Mouse (Mus musculus) cerebellum, adult 11 months (tissue): Measurements from ENCODE around the gene Rai1.

Experiments
- DNase-seq: peaks from one replicate; pipeline ENCODE4 v3.0.0; 2022

The Rai1 gene

DNA sequence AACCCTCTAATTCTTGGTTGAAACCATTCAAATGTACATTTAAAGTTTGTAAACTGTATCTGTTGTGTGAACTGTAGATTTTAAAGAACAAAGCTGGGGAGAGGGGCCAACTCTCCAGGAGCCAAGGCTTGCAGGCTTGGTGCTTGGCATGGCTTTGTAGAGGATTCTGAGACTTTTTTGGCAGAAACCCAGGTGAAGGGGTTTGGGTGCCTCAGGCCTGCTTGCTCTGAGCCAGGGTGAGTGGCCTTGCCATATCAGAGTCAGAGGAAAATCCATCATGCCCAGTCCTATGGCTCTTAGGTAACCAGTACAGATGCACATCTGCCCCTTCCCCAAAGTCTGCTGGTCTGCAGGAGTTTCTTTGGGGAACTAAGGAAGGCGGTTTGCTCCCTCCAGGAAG, 121.1 kb downstream of the Rai1 start:
- no peak for DNase-seq

DNA sequence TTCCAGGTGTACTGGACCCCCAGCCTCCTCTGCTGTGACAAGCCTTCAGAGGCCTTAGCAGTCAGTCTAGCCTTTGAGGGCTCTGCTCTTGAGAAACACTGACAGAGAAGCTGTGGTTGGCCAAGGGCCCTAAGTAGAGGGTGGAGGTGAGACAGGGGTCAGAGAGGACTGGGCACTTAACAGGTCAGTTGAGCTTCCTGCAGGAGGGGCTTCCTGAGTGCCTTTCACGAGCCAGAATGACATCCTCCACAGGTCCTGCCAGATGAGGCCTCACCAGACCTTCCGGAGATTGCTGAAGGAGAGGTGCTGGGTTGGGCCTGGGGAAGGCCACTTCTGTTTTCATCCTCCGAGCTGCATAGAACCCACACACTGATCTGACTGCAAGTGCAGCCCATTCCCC, 123.7 kb downstream of the Rai1 start:
- DNase-seq: no peak

GRCm38 (mm10) chr11:60229821-60230220, 125.0 kb downstream of the Rai1 start:
- no peak for DNase-seq

- DNase-seq: no peak
Measured at GRCm38 (mm10) chr11:60230512-60230911, 125.7 kb downstream of the Rai1 start.

DNA sequence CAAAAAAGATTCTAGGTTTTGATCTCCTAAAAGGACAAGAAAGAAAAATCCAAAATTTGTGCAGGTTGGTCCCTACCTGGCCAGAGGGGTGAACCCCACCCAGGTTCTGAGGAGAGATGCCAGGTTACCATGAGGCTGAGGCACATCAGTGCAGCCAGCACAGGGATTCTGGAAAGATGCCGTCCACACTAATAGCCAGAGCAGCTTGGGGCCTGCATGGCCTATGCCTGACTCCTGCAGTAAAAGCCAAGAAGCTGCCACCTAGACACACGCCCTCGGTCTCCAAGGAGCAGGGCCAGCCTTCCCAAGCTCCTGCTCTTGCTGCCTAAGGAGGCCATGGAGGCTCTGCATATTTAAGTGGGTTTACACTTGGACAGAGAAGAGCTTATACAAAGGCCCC, 126.5 kb downstream of the Rai1 start:
- DNase-seq: no peak

GRCm38 (mm10) chr11:60231951-60232350, 127.1 kb downstream of the Rai1 start:
- no peak for DNase-seq

- no peak for DNase-seq
Measured at GRCm38 (mm10) chr11:60232441-60233058, 127.7 kb downstream of the Rai1 start.

- DNase-seq: peak; percentile 70
Measured at GRCm38 (mm10) chr11:60233235-60233634, 128.4 kb downstream of the Rai1 start.

- no peak for DNase-seq
Measured at GRCm38 (mm10) chr11:60235351-60235750, 130.5 kb downstream of the Rai1 start.

GRCm38 (mm10) chr11:60240509-60240908, 135.7 kb downstream of the Rai1 start:
- DNase-seq: no peak

DNA sequence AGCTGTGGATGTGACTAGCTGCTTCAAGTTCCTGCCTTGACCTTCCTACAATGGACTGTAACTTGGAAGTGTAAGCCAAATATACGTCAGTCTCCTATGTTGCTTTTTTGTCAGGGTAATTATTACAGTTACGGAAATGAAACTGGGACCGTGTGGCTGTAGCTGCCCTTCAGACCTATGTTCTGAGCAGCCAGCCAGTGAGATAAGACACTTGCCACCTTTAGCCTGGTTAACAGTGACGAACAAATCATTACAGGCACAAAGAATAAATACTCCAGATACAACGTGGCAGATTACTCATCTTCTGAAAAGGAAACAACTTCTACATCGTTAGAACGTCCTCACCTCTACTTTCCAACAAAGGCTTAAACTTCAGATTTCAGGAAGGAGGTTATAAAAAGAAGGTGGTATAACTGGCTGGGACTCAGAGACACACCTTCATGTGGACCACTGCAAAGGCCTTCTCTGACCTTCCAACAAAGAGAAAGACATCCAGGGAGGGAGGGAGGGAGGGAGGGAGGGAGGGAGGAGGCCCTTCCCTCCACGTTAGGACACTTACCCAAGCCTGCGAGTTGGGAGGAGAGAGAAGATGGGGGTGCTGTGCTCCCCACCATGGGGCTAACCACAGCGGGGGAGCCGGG, 139.8 kb downstream of the Rai1 start:
- DNase-seq: no peak

GRCm38 (mm10) chr11:60246077-60246476, 141.3 kb downstream of the Rai1 start:
- DNase-seq: no peak

- peak; percentile 59 for DNase-seq
Measured at GRCm38 (mm10) chr11:60247753-60248550, 143.1 kb downstream of the Rai1 start.
